Mouse (Mus musculus): Measurements from ENCODE around the gene Gng12.
A peak's percentile ranks its signal among the peaks of the same experiment; 100 is the strongest.
"Not testable (repeated sequence)": the region's sequence is repeated elsewhere in the genome, so short reads cannot be mapped to it uniquely, and the experiment has no call there.

The Gng12 gene

DNA sequence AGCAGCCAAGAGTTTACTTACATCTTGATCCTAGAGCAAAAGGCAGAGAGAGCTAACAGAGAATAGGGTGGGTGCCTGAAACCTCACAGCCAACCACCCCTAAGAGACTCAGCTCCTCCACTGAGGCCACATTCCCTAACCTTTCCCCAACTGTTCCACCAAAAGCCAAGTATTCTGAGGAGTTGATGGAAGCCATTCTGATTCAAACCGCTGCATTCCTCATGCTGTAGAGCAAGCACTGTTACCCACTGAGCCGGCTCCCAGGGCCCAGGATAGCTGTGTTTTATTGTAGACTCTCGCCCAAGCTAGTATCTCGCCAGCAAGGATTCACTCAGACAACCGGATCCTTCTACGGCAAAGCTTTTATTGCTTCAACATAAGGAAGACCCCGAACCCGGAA, 98.8 kb downstream of the Gng12 start:
- no peak for DNase-seq

DNA sequence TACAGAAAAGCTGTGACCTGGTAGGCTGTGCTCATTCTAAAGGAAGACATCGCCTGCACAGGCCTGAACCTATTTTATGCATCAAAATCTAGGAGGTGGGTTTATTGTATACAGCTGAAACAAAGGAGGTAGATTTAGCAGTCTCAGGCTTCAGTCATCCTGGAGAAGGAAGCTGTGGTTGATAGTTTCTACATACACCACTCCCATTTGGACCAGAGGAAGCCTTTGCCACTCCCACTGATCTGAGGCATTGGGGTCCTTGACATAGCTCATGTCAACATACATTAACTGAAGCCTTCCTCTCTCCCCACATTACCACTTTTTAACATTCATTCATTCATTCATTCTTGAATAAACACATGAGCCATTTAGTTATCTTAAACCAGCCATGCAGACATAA, 99.6 kb downstream of the Gng12 start:
- no peak for DNase-seq

DNA sequence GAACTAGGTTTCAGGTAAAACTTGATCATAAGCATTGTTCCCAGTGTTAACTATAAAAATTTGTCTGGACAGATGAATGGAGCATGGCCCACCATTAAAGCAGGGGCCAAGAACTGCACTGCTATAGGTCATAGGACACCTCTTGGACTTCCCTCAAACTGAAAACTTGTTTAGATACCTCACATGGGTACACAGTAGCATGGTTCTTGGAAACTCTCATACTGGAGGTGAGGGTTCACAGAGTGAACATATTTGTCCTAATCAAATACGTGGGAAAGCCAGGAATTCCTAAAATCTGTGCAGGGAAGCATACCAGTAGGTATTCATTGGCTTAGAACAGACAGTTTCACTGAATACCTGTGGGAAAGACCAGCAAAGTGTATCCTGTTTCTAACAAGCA, 100.1 kb downstream of the Gng12 start:
- no peak for DNase-seq

DNA sequence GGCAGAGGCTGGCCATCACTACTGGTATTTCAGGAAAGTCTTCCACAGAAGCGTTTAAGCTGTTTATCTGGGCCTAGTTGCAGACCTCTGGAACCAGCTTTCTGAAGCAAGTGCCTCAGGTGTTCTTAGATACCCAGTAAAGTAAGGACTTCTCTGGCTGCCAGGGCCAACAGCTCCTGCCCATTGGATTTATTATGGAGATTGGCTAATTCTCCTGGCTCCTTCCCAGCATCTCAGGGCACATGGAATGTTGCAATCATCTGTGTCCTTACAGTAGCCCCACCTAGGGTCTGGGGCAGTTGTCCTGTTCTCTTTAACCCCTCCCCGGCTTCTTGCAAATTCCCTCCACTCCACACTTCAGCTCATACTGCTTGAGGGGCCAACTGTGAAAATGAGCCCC, 102.4 kb downstream of the Gng12 start:
- DNase-seq = peak; percentile 61 to 65

DNA sequence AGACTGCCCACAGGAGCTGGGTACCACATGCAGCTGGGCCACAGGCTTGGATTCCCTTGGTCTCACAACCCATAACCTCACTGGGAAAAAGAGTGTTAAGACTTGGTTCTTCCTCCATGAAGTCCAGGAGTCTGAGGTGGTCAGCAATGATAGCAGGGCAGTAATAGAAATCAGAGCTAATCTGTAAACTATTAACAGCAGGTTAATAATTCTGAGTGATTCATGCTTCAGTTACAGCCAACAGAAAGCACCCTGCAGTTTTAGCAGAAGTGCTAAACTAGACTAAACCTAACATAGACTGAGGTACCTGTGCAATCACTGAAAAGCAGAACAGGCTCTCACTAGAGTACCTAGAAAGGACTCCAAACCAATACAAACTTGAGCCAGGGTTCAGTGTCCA, 103.6 kb downstream of the Gng12 start:
- no peak for DNase-seq

DNA sequence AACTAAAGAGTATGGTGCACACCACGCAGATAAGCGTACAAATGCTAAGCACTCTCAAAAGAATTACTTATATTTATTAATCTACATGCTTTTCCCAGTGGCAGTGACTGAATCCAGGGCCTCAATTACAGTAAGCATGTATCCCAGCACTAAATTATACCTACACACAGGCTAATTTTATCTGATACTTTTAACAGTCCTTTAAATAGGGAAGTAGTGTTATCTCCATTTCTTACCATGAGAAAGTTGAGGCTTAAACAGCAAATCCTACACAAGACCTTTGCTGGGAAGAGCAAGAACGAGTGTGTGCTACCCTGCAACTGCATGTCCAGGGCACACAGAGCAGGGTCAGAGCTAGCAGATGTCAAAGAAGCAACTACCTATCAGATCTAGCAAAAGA, 113.7 kb downstream of the Gng12 start:
- no peak for DNase-seq

DNA sequence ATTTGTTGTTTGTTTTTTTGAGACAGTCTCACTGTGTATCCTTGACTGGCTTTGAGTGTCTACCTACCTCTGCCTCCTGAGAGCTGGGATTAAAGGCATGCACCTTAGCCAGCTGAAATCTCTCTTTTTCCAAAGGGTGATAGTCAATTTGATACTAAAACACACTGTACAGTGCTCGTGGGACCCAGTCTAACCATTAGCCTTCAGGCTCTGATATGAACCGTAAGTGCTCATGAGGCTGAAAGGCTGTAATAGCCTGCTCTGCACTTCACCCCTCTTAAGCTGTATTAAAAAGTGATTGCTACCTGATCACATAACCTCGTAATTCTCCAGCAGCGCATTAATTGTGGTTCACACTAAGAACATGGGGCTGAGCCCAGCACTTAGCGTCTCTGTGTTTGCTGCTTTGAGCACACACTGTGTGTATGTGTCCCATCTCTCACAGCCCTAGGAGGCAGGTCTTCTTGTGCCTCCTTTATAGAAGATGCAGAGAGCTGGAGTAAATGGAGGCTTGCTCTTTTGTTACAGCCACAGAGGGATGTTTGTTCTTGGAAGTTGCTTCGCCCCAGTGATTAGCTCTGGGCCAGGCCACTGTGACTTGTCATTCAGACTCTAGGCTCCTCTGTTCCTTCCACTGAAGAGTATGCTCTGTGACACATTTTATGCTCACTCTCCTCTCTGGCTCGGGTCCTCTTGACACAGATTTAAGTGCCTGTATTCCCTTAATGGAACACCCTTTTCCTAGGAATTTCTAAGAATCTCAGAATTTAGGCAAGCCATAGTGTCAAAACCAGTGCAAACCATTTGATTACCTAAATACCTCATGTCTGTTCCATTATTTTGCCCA, 114.4 kb downstream of the Gng12 start:
- no peak for DNase-seq

DNA sequence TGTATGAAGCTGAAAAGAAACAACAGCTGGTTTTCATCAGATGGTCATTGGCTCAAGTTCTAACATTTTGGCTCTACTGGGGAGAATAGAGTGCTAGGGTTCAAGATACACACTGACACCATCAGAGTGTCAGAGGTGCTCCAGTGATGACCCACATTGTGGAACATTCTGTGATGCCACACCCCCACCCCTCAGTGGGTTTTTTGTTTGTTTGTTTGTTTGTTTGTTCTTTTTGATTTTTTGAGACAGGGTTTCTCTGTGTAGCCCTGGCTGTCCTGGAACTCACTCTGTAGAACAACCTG, 115.0 kb downstream of the Gng12 start:
- no peak for DNase-seq

DNA sequence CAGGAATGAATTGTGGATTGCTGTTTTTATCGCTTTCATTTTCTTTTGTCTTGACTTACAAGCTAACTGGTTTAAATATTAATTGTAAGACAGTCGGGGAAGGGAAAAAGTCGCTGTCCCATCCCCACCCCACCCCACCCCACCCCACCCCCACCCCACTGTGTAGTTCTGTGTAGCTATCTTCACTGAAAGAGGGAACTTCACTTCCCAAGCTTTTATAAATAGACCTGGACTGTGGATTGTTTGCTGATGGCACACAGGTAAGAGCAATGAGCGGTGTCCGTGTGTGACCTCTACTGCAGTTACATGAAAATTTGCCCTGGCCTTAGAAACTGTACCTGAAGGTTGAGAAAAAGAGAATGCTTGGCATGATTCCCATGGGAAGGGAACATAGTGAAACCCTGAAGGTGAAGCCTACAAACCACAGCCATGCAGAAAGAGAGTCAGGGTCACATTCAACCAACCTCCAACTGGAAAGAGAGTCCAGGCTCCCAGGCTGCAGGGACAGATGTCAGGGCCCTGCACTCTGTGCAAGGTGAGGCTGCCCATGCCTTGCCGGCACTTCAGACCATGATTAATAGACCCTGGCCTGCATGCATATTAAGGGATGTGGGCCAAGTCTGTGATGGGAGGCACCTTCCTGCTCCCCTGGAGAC, 117.2 kb downstream of the Gng12 start:
- no peak for DNase-seq

DNA sequence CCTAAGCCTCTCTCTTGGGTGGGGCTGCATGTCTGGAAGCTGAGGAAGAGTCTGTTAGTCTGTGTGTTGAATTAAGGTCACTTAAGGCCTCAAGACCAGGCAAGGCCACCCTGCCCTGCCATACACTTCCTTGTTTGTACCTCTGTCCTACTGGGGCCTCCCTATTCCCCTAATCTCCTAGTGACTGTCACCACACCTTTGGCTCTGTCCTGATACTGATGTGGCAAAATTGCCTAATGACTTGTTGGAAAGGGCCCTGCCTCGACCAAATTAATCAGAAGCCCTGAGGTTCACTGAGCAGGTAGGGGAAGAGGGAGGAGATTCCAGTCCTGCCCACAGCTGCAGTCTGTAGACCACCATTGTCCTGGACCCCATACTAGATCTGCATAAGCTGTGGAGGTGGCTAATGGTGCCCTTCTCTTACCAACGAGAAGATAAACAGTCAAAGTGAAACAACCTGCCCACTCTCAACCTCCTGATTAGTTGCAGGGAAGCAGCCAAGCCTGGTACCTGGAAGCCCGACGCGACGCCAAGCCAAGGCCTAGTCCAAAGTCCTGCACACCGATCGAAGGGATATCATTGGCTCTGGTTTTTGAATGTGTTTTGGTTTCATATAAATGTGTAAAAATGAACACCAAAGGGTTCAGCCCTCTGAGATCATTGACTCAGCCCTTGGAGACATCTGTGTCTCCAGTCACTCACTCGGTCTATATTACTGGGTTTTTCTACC, 117.9 kb downstream of the Gng12 start:
- no peak for DNase-seq

DNA sequence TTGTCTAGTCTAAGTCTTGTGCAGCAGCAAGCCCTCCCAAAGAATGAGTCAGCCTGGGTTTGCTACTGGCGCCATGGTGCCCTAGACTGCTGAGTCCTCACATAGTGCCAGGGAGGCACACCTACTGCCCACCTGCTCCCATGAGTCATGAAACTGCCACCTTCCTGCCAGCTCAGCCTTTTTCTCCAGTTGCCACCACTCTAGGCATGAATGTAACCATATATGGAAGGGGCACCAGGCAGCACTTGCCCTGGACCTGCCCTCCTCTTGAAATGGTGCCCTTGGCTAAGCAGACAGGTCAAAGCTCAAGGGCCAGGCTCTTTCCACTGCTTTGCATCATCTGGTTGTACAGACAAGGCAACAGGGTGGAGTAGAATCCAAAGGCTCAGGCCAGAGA, 118.5 kb downstream of the Gng12 start:
- DNase-seq = no peak

DNA sequence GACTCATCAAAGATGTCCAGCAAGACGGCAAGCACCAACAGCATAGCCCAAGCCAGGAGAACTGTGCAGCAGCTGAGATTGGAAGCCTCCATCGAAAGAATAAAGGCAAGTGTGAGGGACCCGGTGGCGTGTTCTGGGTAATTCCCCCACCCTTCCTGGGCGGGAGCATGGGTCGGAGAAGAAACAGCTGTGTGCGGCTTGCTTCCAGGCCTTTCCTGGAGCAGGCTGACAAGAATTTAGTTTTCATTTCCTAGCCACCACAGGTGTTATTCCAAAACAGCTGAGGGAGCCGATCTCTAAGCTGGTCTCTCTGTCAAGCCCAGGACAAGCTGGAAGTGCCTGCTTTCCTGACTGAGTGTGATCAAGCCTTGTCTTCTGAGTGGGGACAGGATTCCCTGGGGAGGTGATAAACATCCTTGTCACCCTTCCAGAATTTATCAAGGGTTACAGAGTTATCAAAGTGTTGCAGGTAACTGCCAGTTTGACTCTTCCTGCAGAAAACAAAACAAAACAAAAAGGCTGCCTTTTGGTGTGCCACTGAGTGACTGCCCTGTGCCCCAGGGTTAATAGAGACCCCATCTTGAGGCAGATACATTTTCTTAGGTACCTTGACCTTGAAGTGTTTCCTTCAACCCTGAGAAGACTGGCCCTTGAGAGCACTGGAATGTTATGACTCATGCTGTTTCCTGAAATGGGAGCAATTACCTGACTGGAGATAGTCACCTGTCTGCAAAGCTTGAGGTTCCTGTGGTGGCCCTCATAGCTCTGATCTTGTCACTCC, 119.7 kb downstream of the Gng12 start:
- no peak for DNase-seq

DNA sequence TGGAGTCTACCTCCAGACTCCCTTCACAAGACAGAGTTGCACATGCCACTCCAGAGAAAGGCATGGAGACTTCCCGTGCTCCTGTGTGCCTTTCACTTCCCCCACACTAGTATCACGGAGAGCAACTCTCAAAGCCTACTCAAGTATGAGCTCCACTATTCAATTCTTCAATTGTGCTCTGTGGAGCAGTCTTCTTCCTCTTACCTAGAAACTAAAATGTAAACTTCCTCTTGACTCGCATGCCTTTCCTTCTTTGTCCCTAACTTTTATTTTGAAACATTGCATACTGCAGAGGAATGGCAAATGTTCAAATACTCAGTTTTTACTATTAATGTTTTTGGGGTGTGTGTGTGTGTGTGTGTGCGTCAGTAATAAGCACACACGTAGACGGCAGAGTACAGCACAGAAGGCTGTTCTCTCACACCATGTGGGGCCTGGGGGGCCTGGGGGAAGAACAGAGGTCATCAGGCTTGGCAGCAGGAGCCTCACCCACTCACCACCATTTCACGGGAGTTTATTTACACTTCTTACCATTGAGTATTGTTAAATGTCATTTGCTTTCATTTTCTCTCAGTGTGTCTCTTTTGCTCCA, 120.4 kb downstream of the Gng12 start:
- DNase-seq = no peak

DNA sequence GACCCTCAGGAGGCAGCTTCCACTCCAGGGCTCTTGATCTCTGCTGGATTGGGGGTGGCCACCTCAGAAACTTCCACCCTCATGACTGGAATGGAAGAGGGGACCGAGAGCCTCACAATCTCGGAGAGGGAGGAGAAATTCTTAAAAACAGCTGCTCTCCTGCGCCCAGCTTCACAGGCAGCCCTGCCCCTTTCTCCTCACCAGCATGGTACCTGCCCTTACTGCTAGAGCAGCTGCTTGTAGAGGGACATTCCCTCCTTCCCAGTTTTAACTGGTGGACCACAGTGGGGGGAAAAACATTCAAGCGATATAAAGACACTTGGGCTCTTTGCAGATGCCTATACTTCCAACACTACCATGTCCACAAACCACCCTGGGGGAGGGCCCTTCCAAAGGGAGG, 122.2 kb downstream of the Gng12 start:
- no peak for DNase-seq

DNA sequence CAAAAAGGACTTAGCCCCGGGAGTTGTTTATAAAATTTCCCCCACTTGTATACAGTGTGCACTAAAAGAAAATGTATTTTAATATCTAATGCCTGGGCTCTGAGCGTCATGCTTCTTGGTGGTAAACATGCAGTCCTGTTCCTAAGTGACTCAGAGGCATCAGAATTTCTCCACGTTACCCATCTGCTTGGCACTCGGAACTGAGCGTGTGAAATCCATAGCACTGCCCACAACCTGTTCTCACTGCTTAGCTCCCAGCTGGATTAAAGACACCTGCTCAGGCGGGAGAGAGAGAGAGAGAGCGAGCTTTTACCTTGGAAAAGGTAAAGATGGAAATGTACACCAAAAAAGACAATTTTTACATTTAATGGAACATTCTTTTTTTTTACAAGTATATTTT, 122.8 kb downstream of the Gng12 start:
- DNase-seq = not testable (repeated sequence)

DNA sequence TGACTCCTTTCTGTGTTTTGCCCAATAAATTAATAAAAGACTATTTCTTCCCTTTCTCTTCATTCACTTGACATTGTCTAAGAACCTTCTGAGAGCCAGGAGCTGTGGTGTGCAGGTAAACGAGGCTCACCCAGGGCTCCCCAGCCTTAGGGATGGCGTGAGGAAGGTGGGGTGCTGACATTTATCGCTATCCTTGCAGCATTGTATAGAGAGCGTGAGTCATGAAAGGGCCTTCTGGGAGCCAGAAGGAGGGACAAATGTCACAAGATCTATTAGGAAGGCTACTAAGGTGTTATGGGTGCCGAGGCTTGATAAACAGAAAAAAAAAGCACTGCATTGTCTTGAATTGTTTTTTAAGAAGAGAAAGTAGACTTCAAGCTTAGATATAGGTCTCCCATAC, 125.1 kb downstream of the Gng12 start:
- DNase-seq = no peak

DNA sequence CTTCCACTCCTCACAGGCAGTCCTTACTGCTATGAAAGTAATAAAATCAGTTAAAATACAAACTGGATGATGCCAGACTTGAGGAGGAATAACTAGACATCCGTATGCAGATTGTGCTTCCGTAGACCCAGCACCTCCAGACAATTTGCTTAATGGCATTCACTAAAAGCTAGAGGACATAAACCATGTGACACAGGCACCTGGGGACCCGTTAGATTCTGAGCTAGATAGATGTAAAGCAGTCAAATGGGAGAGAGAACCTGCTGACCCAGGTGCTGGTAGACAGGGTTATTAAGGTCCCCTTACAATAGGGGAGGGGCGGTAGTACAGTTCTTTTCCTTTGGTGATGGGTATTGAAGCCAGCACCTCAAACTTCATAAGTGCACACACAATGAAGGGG, 127.5 kb downstream of the Gng12 start:
- DNase-seq = no peak

DNA sequence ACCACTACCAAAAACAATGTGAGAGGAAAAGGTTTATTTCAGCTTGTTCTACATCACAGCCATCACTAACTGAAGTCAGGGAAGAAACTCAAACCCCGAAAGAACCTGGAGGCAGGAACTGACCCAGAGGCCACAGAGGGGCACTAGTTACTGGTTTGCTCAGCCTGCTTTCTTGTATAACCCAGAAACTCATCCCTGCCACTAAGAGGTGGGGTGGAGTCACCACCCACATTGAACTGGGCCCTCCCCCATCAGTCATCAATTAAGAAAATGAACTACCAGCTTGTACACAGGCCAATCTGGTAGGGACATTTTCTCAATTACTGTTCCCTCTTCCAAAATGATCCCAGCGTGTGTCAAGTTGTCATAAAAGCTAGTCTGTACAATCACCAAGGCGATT, 130.5 kb downstream of the Gng12 start:
- no peak for DNase-seq

DNA sequence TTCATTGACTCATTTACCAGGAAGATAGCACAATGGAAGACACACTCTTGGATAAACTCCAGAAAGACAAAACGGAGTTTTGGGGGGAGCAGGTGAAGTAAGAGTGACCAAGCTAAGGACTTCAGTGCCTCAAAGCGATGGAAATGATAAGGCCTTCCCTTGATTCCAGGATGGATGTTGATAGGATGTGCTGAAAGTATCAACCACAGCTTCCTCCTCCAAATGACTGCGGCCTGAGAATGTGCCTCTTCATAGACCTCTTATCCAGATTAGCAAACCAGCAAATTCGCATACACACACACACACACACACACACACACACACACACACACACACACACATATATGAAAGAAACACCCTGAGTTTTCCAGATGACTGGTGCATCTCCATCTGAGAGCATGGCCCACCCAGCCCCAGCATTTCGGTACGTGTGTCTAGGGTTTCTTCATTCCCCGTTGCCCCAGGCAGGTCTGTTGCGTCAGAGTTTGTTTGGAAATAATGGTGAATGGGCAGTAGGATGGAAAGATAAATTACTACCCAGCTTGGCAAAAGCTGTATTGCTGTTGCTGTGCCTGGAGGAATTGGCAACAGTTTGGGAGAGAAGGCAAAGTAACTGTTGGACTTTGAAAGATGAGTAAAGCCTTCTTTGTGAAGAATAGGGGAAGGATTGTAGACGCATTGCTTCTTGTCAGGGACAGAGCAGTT, 131.4 kb downstream of the Gng12 start:
- DNase-seq = no peak

DNA sequence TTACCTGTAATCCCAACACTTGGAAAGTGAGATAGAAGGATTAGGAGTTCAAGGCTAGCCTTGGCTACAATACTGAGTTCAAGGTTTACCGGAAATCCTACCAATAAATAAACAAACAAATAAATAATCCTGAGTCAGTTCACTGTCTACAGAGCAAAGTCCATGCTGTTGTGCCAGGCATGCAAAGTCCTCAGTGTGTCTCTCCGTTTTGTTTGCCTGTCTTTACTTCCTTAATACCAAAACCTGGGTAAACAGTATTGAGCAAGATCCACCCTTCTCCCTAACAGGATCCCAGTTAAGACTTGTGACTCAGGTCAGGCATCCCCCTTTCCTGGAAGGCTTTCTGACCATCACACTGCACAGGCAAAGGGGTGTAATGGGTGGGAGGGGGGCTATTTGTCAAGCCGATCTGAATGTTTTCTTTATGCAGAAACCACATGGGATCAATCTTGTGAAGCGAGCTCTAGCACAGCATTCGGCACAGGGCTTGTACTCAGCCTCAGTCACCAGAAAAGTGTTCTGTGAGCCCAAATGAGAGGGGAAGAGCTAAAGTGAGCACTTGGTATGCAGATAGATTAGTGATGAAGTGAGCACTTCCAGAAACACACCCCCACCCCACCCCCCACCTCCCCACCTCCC, 133.2 kb downstream of the Gng12 start:
- no peak for DNase-seq

DNA sequence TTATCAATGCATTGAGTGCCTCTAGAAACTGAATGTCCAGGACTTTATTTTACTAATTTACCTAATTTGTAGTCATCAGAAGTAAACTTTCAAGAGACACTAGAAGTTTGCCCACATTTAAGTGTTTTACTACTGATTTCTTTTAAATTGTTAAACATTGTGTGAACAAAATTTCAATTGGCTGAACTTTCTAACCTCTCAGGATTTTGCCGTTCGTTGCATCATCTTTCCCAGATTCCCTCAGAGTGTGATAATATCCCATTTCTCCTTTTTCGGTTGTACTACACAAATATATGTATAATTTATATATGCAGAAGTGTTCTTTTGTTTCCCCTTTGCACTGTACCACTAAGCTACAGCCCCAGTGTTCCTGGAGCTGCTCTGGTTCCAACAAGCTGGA, 133.8 kb downstream of the Gng12 start:
- DNase-seq = no peak

DNA sequence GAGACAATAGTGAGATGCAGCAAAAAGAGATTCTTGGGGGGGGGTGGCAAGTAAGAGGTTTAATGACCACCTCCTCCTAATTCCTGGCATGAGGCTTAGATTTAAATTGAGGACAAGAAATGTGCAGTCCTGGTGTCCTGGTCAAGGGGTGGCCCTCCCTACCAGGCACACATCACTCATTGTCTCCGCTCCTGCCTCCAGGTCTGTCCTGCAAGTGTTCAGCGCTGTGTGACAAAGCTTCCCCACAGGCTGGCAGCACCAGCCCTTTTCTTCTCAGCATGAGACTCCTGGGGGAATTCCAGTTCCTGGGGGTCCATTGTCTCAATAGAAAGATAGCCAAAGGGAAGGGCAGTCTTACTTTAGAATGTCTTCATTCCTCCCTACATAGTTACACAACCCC, 134.2 kb downstream of the Gng12 start:
- no peak for DNase-seq
